Mouse (Mus musculus) forebrain, postnatal 0 days (tissue): ENCODE data around the gene Aldh18a1. TPM values are rescaled to one million over a fixed set of nuclear protein-coding genes. Genes with fewer than 3 reads are reported as not detected.
"Not testable (repeated sequence)": the region's sequence is repeated elsewhere in the genome, so short reads cannot be mapped to it uniquely, and the experiment has no call there.

Source experiments
- ATAC-seq: fragments of 200-750 bp; cut with Nextera tagmentation; 2 replicates; pipeline ENCODE4 v1.8.0; 2017; ENCODE audit warnings: mild to moderate bottlenecking, moderate library complexity
- DNase-seq: peaks from one replicate; pipeline ENCODE4 v3.0.0-alpha.2; 2015
- H3K27ac ChIP-seq: fragments of 300-500 bp; sonication (generic); 2 replicates; pipeline ENCODE4 v1.5.1; 2014; ENCODE audit warnings: low read depth, mild to moderate bottlenecking, antibody characterized with exemption, low read length, moderate library complexity, mixed read lengths
- H3K27me3 ChIP-seq: fragments of 300-500 bp; sonication (generic); 2 replicates; pipeline ENCODE4 v1.6.1; 2014; ENCODE audit warnings: mild to moderate bottlenecking, low read length, mixed read lengths; ENCODE audit not compliant: insufficient read depth
- H3K36me3 ChIP-seq: fragments of 300-500 bp; sonication (generic); 2 replicates; pipeline ENCODE4 v1.6.1; 2014; ENCODE audit warnings: mild to moderate bottlenecking, moderate library complexity; ENCODE audit not compliant: insufficient read depth
- H3K4me1 ChIP-seq: fragments of 300-500 bp; sonication (generic); 2 replicates; pipeline ENCODE4 v1.6.1; 2014; ENCODE audit warnings: antibody characterized with exemption; ENCODE audit not compliant: insufficient read depth
- H3K4me2 ChIP-seq: fragments of 300-500 bp; sonication (generic); 2 replicates; pipeline ENCODE4 v1.6.1; 2014; ENCODE audit warnings: low read depth, mild to moderate bottlenecking, moderate library complexity
- H3K4me3 ChIP-seq: fragments of 300-500 bp; sonication (generic); 2 replicates; pipeline ENCODE4 v1.5.1; 2014; ENCODE audit warnings: low read depth, low read length, mixed read lengths
- H3K9ac ChIP-seq: fragments of 300-500 bp; sonication (generic); 2 replicates; pipeline ENCODE4 v1.6.1; 2014; ENCODE audit warnings: mild to moderate bottlenecking
- H3K9me3 ChIP-seq: fragments of 300-500 bp; sonication (generic); 2 replicates; pipeline ENCODE4 v1.6.1; 2016; ENCODE audit warnings: low read length
- CTCF ChIP-seq: sonication (generic); IDR thresholded peaks from 2 replicates; pipeline ENCODE4 v1.5.1; 2016; ENCODE audit warnings: antibody characterized with exemption, control low read depth, low read depth
- WGBS: fragments of 180-500 bp; shearing (Covaris S2); extraction: QIAGEN DNeasy Blood & Tissue Kit; methylation state at CpG from one replicate; pipeline ENCODE4 v1.1.7; 2014; 5-methylcytosine and 5-hydroxymethylcytosine counted together
- polyA plus RNA-seq: library from polyadenylated mRNA; unstranded; fragments of >200 nt; fragmentation: Nextera tagmentation; extraction: Ambion mirVana; gene quantifications from 2 replicates; pipeline ENCODE4 v1.2.1, GENCODE M21; 2015
- total RNA-seq: library from RNA; depleted of rRNA; stranded (reverse); fragments of >200 nt; gene quantifications from 2 replicates; pipeline ENCODE4 v1.2.3, GENCODE M21; 2014

Gene Aldh18a1
- total and polyA plus RNA-seq, 2 experiments from 2014 or later, result 37.9 to 72.5 TPM

DNA sequence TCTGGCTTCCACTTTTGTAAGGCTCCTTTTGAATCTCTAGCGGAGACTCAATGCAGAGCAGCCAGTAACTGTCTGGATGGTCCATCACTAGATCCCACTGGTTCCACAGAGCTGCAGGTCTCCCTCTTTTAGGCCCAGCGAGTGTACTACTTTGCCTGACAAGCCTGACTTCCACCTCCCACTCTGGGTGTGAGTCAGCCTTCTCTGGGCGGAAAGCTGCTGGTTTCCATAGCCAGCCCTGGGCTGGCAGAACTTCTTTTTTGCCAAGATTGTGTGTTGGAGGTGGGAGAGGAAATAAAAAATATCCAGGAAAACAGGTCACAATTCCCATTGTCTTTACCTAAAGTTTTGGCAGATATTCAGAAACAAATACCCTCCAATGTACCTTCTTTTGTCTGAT, 41.8 kb upstream of the Aldh18a1 start:
- Histone ChIP-seq H3K27me3 (no peaks in the 10 kb centered on the region), H3K9ac (no peak overlapping the region), H3K27ac (no peak overlapping the region), H3K9me3 (no peaks in the 10 kb centered on the region), H3K4me3 (no peak overlapping the region), H3K4me2 (no peak overlapping the region), H3K4me1 (no peaks in the 10 kb centered on the region), H3K36me3 (no peaks in the 10 kb centered on the region)
- ATAC-seq (no peak), DNase-seq (no peak)
- WGBS, result 81% methylated on average over 3 of the region's 3 CpGs
- no peak for TF ChIP-seq CTCF

DNA sequence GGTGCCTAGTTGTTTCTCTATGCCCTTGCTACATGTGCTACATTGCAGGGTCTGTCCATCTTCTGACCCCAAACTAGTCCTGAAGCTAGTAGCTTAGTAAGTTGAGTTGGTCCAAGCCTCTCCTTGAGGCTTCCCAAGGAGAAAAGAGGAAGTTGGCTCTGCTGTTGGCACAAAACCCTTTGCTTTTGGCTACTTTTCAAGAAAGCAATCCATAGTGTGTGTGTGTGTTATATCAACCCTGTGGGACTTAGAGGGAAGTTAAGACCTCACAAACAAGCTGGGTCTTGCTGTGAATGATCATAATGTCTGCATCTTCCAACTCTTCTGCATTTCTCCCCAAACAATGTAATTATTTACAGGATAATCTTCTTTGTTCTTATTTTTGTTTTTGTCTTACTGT, 40.7 kb upstream of the Aldh18a1 start:
- DNase-seq (no peak), ATAC-seq (no peak)

DNA sequence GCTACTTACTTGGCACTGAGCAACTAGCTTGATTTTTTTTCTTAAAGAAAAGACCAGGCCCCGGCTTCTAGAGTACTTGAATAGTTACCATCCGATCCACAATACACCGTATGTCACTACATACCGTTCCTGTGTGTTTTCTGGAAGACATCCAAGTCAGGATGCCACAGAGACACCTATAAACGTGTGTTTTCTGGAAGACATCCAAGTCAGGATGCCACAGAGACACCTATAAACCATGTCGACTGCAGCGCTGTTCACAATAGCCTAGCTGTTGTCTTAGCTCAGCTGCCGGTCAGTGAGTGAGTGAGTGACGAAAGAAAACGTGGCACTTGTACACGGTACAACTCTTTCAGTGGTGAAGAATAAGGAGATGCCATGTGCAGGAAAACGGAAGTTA, 37.7 kb upstream of the Aldh18a1 start:
- Histone ChIP-seq H3K9ac (no peak overlapping the region), H3K4me3 (no peak overlapping the region), H3K9me3 (no peaks in the 10 kb centered on the region), H3K4me1 (no peaks in the 10 kb centered on the region), H3K4me2 (no peak overlapping the region), H3K36me3 (no peaks in the 10 kb centered on the region), H3K27ac (no peak overlapping the region), H3K27me3 (no peaks in the 10 kb centered on the region)
- TF ChIP-seq CTCF, result no peak
- no peak for DNase-seq
- no peak for ATAC-seq
- 57% methylated on average over 12 of the region's 12 CpGs for WGBS

More for the DNA sequence above, 40.7 kb upstream of the Aldh18a1 start:
- Histone ChIP-seq H3K4me2 (no peak overlapping the region), H3K4me3 (no peak overlapping the region), H3K27me3 (no peaks in the 10 kb centered on the region), H3K9ac (no peak overlapping the region), H3K4me1 (no peaks in the 10 kb centered on the region), H3K9me3 (no peaks in the 10 kb centered on the region), H3K27ac (no peak overlapping the region), H3K36me3 (no peaks in the 10 kb centered on the region)
- no peak for TF ChIP-seq CTCF

GRCm38 (mm10) chr19:40621616-40622015, 33.4 kb upstream of the Aldh18a1 start:
- ATAC-seq, H3K27ac ChIP-seq, H3K4me3 ChIP-seq, H3K4me2 ChIP-seq, H3K27me3 ChIP-seq, H3K9me3 ChIP-seq, H3K4me1 ChIP-seq, H3K9ac ChIP-seq, DNase-seq, H3K36me3 ChIP-seq: not testable (repeated sequence)
- 62% methylated on average over 10 of the region's 26 CpGs for WGBS

DNA sequence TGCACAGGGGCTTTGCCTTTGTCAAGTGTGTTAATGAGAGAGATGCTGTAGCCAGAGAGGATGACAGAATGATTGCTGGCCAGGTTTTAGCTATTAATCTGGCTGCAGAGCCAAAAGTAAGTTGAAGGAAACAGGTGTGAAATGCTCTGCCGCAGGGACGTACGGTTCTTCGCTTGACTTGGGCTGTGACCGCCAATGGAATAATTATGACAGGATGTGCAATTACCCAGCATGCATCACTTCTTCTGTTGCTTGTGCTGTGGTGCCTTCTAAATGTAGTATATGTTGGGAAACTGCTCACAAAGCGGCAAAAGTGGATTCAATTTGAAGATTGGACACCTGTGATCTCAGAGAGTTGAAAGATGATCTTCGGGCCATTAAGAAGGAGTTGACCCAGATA, 27.8 kb upstream of the Aldh18a1 start:
- H3K4me2 ChIP-seq, result no peak overlapping the region
- no peaks in the 10 kb centered on the region for H3K9me3 ChIP-seq
- no peaks in the 10 kb centered on the region for H3K27me3 ChIP-seq
- no peak for TF ChIP-seq CTCF
- H3K4me3 ChIP-seq, result no peak overlapping the region
- DNase-seq (no peak), ATAC-seq (no peak)
- no peaks in the 10 kb centered on the region for H3K36me3 ChIP-seq
- no peak overlapping the region for H3K9ac ChIP-seq
- no peak overlapping the region for H3K27ac ChIP-seq
- WGBS, result 83% methylated on average over 7 of the region's 7 CpGs
- H3K4me1 ChIP-seq, result peaks cover 4% of the 10 kb centered on the region; the same call in 1 of the 2 replicates

DNA sequence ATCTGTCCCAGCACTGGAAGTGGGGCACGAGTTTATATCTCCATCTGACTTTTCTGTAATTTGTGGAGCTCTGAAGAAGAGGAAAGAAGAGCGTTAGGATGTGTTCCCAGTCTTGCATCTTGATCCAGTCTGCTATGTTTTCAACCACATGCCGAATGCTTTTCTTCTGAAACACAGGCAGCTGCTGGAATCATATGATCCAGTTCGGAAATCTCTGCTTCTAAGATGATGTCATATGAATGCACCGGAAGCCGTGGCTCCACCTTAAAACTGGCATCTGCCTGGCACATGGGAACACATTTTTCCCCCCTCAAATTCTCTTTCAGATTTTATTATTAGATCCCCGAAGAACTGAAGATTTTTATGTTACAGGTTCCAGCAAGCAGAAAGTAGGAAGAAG, 26.5 kb upstream of the Aldh18a1 start:
- Histone ChIP-seq H3K36me3 (no peaks in the 10 kb centered on the region), H3K27me3 (no peaks in the 10 kb centered on the region), H3K27ac (no peak overlapping the region), H3K4me2 (no peak overlapping the region), H3K4me1 (peaks cover 4% of the 10 kb centered on the region; the same call in 1 of the 2 replicates), H3K9ac (no peak overlapping the region), H3K4me3 (no peak overlapping the region), H3K9me3 (no peaks in the 10 kb centered on the region)
- WGBS, result 80% methylated on average over 7 of the region's 7 CpGs
- DNase-seq, result no peak
- no peak for ATAC-seq
- TF ChIP-seq CTCF, result no peak

DNA sequence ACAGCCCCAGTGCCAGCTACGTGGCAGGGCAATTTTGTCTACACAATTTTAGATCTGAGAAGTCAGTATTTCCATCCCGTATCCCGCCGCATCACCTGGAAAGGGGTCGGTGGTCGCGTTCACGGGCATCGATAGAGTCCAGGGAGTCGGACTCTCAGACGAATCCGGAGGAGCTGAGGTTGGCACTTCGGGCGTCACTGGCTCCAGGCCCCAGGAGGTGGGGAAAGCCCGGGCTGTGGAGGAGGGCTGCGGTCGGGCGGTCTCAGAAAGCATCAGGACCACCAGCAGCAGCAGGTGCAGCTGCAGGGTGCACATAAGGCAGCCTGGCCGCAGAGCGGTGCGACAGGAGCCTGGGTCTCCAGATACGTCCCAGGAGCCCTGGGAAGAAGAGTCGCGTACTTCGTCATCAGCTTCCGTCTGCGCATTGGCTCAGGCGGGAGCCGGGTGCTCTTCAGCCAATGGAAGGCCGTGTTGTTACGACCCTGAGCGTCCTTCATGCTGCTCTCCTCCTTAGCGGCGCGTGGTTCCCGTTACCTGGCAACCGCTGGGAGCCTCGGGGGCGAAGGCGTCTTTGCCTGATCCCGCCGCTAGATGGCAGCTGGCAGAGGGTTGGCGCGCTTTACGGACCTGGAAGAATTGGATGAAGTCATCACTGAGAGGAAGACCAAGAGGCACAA, 23.7 kb upstream of the Aldh18a1 start, which contains the start of the genes Tctn3 and Entpd1:
Gene Tctn3 (minus strand): TSS at position 404 of the 677 bp plus-strand sequence.
Gene Entpd1 (plus strand): TSS at position 537 of the 677 bp plus-strand sequence.
- no peak within 1 kb of the TSS for H3K27ac ChIP-seq
- no peaks in the 10 kb centered on the region for H3K27me3 ChIP-seq
- H3K9ac ChIP-seq, result peak within 1 kb of the TSS; percentile 64
- peak within 1 kb of the TSS; percentile 69 for H3K4me3 ChIP-seq
- H3K4me2 ChIP-seq, result peak within 1 kb of the TSS; percentile 62
- H3K36me3 ChIP-seq, result peaks cover 21% of the 10 kb centered on the region
- ATAC-seq (peak; percentile 100), DNase-seq (peak; percentile 99)
- H3K4me1 ChIP-seq, result peaks cover 4% of the 10 kb centered on the region; the same call in 1 of the 2 replicates
- H3K9me3 ChIP-seq, result no peaks in the 10 kb centered on the region
- TF ChIP-seq CTCF, result peak; percentile 97
- under 1% methylated on average over 45 of the region's 45 CpGs for WGBS
